Mouse (Mus musculus): ENCODE results near the gene Tcf12.

Gene Tcf12

DNA sequence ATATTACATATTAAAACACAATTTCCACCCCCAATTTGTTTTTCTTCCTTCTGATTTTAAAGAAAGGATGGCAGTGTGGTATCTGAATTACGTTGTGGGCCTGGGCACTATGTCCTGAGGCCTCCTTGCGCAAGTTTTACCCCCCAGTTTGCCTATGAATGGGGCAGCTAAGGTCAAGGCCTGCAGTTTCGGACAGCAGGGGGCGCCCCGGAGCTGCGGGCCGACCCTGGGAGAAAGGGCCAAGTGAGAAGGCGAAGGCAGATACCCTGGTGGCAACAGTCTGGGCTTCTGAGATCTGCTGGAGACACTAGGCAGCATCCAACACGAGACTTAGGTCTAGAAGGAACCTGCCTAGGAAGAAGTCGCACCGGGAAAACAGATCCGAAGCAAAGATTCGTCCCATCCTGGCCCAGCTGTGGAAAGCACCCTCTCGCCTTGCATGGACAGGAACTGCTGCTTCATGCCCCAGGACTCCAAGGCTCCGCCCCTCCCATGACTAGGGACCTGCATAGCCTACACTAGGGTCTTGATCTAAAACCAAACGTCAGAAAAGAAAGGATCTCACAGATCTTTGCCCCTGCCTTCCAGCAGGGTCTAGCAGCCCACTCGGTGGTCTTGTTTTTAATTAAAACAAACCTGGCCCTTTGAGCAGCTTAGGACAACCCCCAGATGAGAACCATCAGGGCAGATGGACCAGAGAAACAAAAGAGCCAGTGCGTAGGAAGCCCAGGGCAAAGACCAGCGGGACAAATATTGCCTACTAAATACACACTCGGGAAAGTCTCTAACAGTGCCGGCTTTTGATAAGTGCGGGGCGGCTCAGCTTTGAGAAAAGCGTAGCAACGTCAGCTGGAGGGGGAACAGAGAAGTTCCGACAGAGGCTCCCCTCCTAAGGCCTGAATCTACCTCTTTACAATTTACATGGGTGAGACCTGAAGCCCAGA lies 279.6 kb downstream of the Tcf12 start:
- DNase-seq = peak; percentile 64

GRCm38 (mm10) chr9:71830994-71831393 lies 280.7 kb downstream of the Tcf12 start:
- no peak for DNase-seq

DNA sequence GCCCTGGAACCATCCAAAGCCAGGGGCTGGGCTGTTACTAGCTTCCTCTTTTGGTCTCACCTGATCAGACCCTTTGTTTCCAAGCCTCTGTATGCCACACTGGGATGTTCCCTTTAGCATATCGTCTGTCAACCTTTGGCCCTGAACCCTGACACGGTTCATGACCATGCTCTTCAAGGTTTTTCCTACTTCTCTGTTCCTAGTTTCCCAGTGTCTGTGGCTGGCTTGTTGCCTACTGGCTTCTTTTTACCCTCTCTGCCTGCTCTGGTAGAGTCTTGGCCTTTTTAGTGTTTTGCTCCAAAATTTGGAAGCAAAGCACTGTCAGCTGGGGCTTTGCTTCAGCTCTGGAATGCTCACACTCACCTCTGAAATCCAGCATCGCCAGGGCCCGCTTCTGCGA lies 281.3 kb downstream of the Tcf12 start:
- no peak for DNase-seq

DNA sequence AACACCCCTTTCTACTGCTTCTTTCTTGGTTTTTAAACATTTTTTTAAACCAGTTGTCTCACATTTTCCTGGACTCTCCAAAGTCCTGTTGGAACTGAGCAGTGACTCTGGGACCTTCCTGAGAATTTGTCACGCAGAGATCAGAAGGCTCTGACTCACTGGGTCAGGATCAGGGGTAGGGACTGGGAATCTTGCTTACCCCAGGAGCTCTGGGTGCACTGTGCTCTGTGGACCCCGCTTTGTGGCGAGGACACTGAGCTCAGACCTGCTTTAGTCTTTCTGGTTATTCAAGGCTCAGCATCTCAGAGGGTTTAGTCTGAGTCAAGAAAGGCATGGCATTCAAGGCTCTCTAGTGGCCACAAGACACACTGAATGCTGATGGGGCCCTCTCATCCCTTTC lies 281.9 kb downstream of the Tcf12 start:
- no peak for DNase-seq

DNA sequence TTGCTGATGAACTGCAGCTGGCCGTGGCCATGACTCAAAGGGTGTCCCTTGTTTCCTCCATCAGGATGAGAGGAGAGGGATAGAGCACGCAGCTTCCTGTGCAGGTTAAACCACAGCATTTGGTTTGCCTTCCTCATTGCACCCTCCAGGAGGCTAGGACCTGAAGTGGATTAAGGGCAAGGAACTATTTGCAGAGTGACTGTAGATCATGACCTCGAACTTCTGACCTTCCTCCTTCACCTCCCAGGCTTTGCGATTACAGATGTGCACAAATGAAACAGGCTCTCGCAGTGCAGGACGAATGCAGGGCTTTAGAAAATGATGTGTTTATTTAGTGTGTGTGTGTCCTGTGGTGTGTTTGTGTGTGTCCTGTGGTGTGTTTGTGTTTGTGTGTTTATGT lies 282.5 kb downstream of the Tcf12 start:
- no peak for DNase-seq

DNA sequence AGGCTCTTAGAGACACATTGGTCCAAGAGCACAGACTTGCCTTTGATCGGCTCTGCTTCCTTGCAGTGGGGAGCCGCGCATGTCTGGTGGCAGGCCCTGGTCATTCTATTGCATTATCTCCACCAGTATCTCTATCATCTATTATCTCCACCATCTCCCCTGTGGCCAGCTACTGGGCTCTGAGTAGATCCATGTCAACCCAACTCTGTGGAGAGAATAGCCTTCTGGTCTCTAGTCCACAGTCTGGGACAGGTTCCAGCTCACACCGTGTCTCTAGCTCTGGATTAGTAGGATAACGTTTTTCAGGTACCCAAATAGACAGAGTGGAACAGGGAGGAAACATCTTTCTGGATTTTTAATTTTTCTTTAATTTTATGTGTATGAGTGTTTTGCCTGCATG lies 284.3 kb downstream of the Tcf12 start:
- no peak for DNase-seq

DNA sequence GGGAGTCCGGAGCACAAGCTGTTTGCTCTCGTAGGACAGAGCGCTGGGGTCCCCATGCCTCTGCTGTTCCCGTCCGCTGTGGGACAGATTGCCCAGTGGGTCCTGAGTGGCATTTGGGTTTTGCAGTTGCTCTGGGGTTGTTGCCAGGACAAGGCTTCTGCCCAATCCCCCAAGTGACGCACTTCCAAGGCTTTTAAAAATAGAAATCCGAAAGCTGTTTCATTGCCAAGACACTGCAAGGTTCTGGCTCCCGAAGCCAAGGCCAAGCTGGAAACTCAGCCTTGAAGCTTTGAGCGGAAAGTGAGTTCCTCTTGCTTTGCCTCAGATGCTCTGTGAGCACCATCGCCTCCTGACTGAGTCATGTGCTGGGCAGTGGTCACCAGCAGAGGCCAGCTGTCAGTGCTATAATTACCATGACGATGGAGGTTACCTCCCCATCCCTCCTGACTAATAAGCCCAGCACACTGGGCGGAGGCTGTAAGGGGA lies 285.6 kb downstream of the Tcf12 start:
- DNase-seq = peak; percentile 22

DNA sequence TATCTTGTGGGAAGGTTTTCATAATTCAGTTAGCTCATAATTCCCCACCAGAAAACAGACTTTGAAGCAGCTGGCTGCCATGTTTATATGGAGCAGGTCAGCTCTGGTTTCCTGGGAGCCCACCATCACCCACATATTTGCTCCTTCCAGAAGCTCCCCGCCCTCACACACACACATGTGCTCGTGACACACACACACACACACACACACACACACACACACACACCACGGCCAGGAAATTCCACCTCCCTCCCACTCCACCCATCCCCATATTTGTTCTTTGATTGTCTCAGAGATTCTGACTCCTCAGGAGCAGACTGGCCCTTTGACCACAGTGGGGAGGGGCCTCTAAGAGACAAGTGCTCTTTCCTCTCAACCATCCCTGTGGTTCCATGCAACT lies 289.7 kb downstream of the Tcf12 start:
- no peak for DNase-seq

DNA sequence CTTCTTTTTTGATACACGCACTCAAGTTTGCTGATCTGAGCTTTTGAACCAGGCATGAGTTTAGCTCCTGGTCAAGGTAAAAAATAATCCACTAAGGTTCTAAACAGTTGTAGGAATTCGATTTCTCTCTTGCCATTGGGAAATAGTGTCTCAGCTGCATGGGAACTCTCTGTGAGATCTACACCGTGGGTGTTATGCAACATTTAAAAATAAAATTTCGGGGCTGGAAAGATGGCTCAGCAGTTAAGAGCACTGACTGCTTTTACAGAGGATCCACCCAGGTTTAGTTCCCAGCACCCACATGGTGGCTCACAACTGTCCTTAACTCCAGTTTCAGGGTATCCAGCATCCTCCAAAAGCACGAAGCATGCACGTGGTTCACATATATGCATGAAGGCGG lies 293.2 kb downstream of the Tcf12 start:
- no peak for DNase-seq

DNA sequence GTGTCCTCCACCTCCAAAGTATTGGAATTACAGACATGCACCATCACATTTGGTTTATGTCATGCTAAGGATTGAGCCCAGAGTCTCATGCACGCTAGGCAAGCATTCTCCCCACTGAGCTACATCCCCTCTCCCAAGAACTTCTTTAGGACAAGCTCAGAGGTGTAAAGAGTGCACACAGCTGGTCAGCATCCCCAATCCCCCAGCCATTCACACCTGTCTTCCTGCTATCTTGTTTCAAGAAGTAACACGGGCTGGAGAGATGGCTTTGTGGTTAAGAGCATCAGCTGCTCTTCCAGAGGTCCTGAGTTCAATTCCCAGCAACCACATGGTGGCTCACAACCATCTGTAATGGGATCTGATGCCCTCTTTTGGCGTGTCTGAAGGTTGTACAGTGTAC lies 295.6 kb downstream of the Tcf12 start:
- DNase-seq = no peak

DNA sequence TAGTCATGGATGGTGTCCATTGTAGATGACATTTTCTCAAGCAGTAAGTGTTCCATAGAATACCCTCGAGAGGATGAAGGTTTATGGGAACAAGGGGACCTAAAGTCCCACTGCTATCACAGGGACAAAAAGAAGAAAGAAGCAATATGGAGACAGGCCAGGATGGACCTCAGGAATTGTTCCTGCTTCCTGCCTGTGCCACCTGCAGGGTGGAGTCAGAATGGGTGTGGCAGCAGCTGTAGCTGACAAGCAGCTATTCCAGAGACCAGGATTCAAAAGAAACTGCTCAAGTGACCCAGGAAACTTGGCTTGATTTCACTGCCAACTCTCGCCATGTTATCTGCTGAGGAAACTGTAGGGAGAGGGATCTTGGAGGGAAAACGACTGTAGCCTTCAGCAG lies 298.1 kb downstream of the Tcf12 start:
- DNase-seq = no peak

DNA sequence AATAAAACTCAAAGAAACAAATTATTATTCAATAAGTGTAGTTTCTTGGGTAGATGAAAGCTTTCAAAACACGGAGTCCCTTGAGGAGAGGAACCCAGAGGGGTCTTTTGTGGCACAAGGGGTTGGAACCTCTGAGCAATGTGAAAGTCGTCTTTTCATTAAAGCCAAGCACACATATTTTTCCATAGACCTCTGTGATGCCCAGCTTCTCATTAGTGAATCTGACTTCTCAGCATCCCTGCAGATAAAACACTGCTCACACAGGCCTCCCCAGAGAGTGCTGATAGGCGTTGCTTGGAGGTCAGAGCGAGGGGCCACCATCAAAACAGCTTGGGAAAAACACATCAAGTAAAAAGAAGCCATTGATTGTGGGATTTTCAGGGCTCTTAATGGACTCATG lies 298.8 kb downstream of the Tcf12 start:
- no peak for DNase-seq

GRCm38 (mm10) chr9:71812402-71812801 lies 299.3 kb downstream of the Tcf12 start:
- no peak for DNase-seq

DNA sequence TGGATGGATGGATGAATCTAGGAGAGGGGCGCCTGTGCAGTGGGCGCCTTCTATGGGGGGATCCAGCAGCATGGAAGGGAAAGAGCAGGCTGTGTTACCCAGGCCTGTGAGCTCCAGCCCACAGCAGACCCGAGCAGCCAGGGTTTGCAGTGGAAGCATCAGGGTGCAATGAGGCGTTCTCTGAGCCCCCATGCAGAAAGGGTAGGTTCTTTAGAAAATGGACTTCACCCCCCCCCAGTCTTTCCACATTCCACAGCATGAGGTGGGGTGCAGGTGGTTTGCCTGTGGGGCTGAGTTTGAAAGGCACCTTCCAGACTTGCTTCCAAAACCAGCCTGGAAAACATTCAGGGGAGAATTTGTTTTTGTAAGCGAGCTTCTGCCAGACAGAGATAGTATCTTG lies 300.3 kb downstream of the Tcf12 start:
- no peak for DNase-seq

DNA sequence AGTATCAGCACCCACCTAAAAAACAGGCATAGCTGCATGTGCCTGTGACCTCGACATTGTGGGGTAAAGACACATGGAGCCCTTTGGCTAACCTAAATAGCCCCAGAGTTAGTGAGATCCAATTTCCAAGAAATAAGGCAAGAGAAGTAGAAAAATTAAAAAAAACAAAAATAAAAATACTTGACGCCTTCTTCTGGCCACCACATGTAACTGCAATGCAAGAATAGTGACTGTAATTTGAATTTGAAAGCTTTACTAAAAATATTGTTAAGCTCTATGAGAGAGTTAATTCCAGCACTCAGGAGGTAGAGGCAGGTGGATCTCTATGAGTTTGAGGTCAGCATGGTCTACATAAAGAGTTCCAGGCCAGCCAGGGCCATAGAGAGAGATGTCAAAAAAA lies 300.9 kb downstream of the Tcf12 start:
- DNase-seq = no peak

DNA sequence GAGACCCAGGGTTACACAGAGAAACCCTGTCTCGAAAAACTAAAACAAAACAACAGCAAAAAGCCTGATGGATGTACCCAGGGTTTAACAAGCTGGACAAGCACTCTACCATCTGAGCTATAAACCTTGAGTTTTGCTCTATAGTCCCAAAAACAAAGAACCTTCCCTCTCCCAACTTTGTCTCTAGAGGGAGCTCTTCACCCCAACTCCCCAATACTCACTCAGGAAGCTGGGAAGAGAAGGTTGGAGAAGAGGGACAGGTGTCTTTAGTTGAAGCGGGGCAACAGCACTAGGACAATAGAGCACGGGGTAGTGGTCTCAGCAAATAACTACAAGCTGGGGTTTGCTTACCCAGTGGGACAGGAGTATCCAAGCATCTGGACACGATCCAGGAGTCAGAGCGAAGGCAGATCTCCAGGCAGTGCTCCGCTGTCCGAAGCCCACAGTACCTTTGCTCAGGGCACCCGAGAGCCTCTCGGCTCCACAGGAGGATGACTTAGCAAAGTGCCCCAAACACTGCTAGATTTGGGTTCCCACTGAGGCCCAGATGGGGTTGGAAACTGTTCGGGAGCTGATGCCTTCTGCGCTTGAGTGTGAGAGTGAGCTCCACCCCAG lies 302.9 kb downstream of the Tcf12 start:
- DNase-seq = no peak

GRCm38 (mm10) chr9:71807801-71808200 lies 303.9 kb downstream of the Tcf12 start:
- DNase-seq = no peak

GRCm38 (mm10) chr9:71806422-71806805 lies 305.3 kb downstream of the Tcf12 start:
- peak; percentile 79 for DNase-seq

- no peak for DNase-seq
Measured at GRCm38 (mm10) chr9:71805646-71806421, 305.8 kb downstream of the Tcf12 start.

GRCm38 (mm10) chr9:71804116-71804515 lies 307.6 kb downstream of the Tcf12 start:
- no peak for DNase-seq

GRCm38 (mm10) chr9:71803281-71803680 lies 308.4 kb downstream of the Tcf12 start:
- DNase-seq = no peak

DNA sequence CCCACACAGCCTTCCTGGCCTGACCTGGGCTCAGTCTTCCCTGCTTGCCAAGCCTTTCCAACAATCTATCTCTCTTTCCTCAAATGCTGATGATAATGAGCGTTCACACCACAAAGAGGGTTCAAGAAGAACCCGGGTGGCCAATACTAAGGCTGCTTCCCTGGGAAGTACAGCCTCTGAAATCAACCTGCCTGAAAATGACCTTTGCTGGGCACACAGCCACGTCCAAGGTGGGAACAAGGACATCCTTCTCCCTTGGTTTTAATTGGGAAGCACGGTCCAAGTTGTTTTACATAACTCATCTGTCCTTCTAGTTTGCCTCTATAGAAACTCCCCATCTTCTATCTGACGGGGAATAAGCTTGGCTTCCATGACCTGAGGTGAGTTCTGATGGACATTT lies 312.1 kb downstream of the Tcf12 start:
- DNase-seq = no peak

DNA sequence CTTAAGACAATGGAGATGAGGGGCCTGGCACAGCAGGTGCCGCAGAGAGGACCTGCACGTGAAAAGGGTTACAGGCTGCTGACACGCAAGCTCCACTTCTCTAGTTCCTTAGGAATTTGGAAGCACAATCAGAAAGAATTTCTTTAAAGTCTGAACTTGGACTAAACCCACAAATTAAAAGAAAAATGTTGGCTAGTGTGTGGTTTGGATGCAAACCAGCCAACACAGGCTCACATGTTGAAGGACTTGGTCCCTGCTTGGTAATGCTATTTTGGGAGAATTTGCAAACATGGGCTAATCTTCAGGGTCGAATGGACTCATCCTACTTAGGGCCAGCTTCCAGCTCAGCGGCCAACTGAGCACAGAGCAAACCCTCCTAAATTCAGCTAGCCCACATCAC lies 313.5 kb downstream of the Tcf12 start:
- DNase-seq = no peak
